Mouse (Mus musculus): ENCODE data around the gene Kat6b.

Gene Kat6b

GRCm38 (mm10) chr14:21592152-21592551 lies 110.9 kb downstream of the Kat6b start:
- no peak for DNase-seq (ENCODE audit: low read depth, low spot score)

GRCm38 (mm10) chr14:21592985-21593750 lies 111.9 kb downstream of the Kat6b start:
- DNase-seq (ENCODE audit: low read depth, low spot score) = no peak

- DNase-seq (ENCODE audit: low read depth, low spot score) = no peak
Measured at GRCm38 (mm10) chr14:21599446-21600173, 118.4 kb downstream of the Kat6b start.

- no peak for DNase-seq (ENCODE audit: low read depth, low spot score)
Measured at GRCm38 (mm10) chr14:21600174-21600566, 118.9 kb downstream of the Kat6b start.

GRCm38 (mm10) chr14:21600628-21601027 lies 119.4 kb downstream of the Kat6b start:
- no peak for DNase-seq (ENCODE audit: low read depth, low spot score)

- no peak for DNase-seq (ENCODE audit: low read depth, low spot score)
Measured at GRCm38 (mm10) chr14:21602166-21602565, 120.9 kb downstream of the Kat6b start.

- no peak for DNase-seq (ENCODE audit: low read depth, low spot score)
Measured at GRCm38 (mm10) chr14:21602937-21603336, 121.7 kb downstream of the Kat6b start.

GRCm38 (mm10) chr14:21607686-21608085 lies 126.5 kb downstream of the Kat6b start:
- DNase-seq (ENCODE audit: low read depth, low spot score) = no peak

- no peak for DNase-seq (ENCODE audit: low read depth, low spot score)
Measured at GRCm38 (mm10) chr14:21608886-21609285, 127.7 kb downstream of the Kat6b start.

- DNase-seq (ENCODE audit: low read depth, low spot score) = peak; percentile 71
Measured at GRCm38 (mm10) chr14:21610224-21610623, 129.0 kb downstream of the Kat6b start.

- DNase-seq (ENCODE audit: low read depth, low spot score) = no peak
Measured at GRCm38 (mm10) chr14:21613031-21613430, 131.8 kb downstream of the Kat6b start.

GRCm38 (mm10) chr14:21614103-21614502 lies 132.9 kb downstream of the Kat6b start:
- no peak for DNase-seq (ENCODE audit: low read depth, low spot score)

GRCm38 (mm10) chr14:21615853-21616252 lies 134.6 kb downstream of the Kat6b start:
- no peak for DNase-seq (ENCODE audit: low read depth, low spot score)

- DNase-seq (ENCODE audit: low read depth, low spot score) = no peak
Measured at GRCm38 (mm10) chr14:21617221-21617980, 136.2 kb downstream of the Kat6b start.

GRCm38 (mm10) chr14:21619951-21620350 lies 138.7 kb downstream of the Kat6b start:
- DNase-seq (ENCODE audit: low read depth, low spot score) = no peak

GRCm38 (mm10) chr14:21625946-21626345 lies 144.7 kb downstream of the Kat6b start:
- no peak for DNase-seq (ENCODE audit: low read depth, low spot score)

- DNase-seq (ENCODE audit: low read depth, low spot score) = no peak
Measured at GRCm38 (mm10) chr14:21631665-21632200, 150.5 kb downstream of the Kat6b start.

- DNase-seq (ENCODE audit: low read depth, low spot score) = no peak
Measured at GRCm38 (mm10) chr14:21636548-21636947, 155.3 kb downstream of the Kat6b start.

GRCm38 (mm10) chr14:21640806-21641435 lies 159.7 kb downstream of the Kat6b start:
- DNase-seq (ENCODE audit: low read depth, low spot score) = no peak

- no peak for DNase-seq (ENCODE audit: low read depth, low spot score)
Measured at GRCm38 (mm10) chr14:21653813-21654212, 172.6 kb downstream of the Kat6b start.

GRCm38 (mm10) chr14:21659155-21659554 lies 177.9 kb downstream of the Kat6b start:
- DNase-seq (ENCODE audit: low read depth, low spot score) = no peak

All from A20 (cell line).